Mouse (Mus musculus) lung, adult 18-20 months (tissue): ENCODE results near the gene Slc35a3.
"Not testable (repeated sequence)": the region's sequence is repeated elsewhere in the genome, so short reads cannot be mapped to it uniquely, and the experiment has no call there.

Experiments
- DNase-seq, 2 experiments: peaks; one replicate each; pipeline ENCODE4 v3.0.0; 2022; ENCODE audit warnings: mixed read lengths in 2 of 2

Gene Slc35a3

DNA sequence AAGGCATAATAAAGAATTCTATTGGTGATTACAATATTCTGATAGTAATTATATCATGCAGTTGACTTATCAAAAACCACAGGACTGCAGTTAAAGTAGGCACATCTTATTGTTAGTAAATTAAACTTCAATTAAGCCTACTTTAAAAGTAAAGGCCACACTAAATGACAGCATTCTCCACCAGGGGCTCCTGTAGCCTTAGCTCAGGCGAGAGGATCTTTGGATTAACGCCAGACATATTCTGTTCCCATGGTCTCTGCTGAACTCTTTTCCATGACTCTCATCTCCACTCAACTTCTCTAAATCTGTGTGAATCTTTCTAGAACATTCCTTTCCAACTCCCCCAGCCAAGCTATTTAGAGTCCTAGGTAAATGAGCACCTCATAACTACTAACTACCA lies 13.8 kb downstream of the Slc35a3 start:
- DNase-seq, result no peak

DNA sequence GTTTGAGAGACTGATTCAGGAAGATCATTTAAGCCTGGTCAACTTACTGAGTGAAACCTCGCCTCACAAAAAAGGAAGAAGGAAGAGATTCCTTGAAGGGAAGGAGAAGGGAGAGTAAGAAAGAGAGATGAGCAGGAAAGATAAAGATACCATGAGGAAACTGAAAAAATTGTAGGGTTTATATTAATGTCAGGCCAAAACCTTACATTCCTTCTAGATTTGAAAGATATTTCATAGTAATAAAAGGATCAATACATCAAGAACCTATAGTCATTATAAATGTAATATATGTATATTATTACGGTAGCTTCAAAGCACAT lies 17.0 kb downstream of the Slc35a3 start:
- DNase-seq, result no peak

DNA sequence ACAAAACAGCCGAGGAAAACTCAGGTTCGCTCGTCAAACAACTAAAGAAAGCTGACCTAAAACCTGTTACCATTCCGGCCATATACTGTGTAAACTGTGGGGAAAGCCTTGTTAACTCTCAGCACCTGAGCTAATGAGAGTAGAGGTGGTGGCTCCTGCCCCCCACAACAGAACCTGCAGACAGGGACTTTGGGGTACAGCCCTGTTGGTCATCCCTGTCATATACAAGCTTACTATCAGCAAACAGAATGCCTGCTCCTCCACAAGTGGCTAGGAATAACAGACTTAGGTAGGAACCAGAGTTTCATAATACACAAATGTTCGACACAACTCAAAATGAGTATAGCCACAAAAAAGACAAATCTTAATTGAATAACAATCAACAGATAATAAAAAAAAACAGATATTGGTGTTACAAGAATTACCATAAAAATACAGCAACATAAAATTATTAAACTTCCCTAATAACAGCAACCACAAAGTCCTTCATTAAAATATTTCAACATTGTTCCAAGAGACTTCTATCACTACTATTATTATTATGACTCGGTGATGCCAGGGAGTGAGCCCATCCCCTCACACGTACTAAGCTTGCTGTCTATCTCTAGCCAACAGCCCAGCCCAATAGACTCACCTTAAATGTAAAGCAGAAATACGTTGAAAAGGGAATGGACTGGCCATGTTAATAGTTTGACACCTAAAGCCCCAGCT lies 17.5 kb downstream of the Slc35a3 start:
- no peak for DNase-seq

DNA sequence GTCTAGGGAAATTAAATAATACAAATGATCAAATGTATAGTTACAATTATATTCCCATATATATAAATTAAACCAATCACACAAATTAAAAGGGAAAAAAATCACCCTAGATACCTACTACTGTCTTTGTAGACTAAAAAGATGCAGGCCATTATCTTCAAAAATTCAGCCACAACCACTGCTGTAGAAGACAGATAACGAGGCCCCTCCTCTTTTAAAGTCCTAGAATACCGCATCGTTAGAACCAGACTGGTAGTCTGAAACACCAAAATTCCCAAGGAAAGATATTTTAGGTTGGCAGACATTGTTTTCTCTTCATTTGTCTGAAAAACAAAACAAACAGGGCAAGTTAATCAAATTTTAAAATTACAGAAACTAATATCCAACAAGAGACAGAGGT lies 18.3 kb downstream of the Slc35a3 start:
- no peak for DNase-seq

DNA sequence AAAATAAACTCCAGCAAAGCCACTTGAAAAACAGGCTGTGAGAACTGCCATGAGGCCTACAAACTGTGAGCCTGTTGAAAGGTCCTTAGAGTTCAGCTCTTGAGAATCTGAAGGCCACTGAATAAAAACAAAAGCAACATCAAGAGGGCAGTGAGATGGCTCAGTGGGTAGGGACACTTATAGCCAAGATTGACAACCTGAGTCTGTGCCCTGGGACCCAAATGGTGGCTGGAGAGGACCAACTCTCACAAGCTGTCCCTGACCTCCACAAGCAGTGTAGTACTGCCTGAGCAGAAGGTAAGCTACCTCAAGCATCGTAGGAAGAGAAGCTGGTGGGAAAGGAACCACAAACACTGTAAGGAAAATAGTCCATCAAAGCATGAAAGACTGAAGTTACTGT lies 31.5 kb downstream of the Slc35a3 start, which contains the start of gene Gm43191:
TSS of gene Gm43191 (minus strand) at position 101 of the 400 bp plus-strand sequence.
- DNase-seq, result no peak

DNA sequence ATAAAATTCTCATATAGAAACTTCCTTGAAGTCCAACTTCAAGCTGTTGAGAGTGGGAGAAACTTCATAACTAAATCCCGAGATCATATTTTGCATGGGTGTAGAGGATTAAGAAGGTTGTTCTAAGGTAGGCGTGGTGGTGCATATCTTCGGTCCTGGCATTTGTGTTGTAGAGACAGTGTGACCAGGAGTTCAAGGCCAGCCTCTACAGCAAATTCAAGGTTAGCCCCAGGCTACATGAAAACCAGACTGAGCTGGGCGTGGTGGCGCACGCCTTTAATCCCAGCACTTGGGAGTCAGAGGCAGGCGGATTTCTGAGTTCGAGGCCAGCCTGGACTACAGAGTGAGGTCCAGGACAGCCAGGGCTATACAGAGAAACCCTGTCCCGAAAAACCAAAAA lies 48.4 kb downstream of the Slc35a3 start:
- not testable (repeated sequence) for DNase-seq

DNA sequence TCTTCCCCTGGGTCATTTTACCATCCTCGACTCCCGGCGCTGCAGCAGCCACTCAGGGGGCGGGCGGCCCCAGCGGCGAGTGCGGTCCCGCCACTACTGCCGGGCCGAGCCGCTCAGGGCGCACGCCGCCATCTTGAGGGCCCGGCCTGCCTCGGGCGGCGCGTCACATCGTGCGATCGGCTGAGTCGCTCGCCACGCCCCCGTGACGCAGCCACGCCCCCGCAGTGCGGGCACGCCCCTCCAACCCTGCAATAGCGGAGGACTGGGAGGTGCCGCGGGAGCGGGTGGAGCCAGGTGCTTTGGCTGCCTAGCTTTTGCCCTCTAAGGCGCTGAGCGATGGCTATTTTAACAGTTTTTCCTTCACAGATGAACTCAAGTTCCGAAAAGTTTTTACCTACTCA lies 50.2 kb downstream of the Slc35a3 start, which contains the start of gene Mfsd14a:
TSS of gene Mfsd14a (minus strand) at position 215 of the 401 bp plus-strand sequence.
- DNase-seq, result peak; percentile 99

DNA sequence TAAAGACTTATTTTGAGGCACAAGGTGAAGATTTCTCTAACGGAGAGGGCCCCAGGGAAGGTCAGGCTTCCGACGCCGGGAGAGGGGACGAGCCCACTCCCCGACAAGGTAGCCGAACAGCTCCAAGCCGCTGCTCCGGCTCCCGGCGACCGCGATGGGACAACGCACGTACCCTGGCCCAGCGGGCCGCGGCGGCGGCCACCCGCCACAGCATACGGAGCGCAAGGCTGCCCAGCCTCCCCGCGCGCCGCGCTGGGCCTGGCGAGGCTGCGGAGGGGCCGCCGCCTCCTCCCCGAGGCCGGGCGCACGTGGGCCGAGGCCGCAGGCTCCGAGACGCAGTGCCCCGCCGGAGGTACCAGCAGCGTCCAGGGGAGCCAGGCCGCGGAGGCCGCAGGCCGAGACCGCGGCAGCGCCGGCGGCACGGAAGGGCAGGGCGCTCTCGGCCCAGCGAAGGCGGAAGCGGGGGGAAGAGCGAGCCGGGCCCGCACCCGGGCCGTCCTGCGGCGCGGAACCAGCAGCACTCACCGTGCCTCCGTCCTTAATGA lies 50.7 kb downstream of the Slc35a3 start:
- DNase-seq, result no peak

DNA sequence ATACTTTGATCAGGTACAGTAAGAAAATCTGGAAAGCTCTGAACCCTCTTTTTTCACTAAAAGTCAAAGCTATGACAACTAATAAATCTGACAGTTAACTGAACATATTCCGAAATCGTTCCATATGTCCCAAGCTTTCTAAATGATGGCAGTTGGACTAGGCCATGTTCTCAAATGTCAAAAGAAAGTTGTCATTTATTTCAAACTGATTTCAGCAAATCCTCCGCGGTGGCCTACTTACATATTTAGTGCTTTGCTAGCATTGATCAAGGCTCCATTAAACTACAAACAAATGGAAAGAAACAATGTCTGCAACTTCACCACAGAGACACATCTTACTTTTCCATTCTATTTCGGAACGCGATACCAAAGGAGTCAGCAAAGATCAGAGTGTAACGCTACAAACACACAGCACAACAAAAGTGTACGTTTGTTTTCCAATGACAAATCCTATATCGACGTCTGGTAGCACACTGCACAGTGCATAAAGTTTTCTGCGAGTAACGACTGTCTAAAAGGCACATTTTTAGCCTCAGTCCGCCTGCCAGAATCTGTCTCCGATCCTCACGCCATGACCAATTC lies 51.3 kb downstream of the Slc35a3 start:
- no peak for DNase-seq

DNA sequence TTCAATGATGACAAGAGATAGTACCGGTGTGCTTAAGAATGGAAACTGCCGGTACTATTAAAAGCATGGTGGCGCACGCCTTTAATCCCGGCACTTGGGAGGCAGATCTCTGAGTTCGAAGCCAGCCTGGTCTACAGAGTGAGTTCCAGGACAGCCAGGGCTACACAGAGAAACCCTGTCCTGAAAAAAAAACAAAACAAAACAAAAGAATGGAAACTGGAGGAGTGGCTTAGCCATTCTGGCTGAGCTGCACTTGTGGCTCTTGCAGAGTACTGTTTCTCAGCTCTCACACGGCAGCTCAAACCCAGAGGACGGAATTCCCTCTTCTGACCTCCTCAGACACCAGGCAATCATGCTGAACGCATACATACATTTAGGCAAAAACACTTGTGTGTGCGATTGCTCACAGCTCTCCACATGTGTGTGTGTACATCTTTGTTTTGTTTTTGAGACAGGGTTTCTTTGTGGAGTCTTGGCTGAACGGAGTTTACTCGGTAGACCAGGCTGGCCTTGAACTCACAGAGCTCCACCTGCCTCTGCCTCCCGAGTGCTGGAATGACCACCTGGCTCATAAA lies 52.7 kb downstream of the Slc35a3 start:
- DNase-seq, result no peak

DNA sequence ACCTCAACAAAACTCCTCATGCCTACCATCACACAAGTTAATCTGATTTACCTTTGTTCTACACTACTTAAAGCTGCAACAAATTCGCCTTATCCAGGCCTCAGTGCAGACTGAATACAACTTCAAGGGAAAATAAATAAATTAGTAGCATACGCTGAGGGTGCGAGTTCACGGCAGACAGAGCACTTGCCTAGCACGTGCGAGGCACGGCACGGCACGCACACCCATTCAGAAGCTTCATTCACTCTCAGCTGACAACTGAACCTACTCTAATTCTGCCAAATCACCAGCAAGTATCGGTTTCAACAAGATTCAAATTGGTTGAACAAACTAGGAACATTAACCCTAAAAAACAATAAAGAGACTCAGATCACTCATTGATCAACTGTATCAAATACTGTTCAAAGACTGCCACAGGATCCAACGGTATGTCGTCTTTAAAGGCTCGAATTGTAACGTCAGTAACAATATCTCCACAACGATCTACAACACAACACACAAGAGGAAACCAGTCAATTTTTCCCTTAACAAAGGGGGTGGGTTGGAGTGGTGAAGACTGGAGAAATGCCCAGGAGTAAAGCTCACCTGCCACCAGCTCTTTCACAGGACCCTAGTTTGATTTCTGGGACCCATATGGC lies 53.6 kb downstream of the Slc35a3 start:
- no peak for DNase-seq

DNA sequence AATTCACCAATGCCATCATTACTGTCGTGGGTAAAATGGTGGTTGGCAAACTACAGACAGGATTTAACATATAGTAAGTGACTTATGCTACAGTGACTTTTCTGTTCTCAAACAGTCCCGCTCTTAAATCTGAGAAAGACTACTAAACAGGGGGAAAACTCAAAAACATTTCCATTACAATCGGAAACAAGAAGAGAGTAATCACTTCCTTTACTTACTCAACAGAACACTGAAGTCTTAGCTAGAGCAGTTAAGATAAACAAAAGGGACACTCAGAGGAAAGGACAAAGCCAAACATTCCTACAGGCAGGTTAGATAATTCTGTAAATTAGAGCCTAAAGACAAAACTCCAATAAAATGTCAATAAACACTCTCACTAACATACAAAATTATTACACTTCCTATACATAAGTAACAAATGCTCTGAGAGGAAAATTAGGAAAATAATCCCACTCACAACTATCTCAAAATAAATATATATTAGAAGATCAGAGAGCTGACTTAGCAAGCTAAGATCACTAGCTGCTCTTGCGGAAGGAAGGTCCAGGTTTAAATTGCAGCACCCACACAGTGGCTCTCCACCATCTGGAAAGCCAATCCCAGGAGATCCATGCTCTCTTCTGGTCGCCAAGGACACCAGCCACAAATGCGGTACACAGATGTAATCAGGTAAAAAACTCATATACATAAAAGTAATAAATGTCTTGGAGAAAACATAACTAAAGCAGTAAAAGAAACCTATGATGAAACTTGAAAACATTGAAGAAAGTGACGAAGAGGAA lies 56.3 kb downstream of the Slc35a3 start:
- DNase-seq, result no peak

DNA sequence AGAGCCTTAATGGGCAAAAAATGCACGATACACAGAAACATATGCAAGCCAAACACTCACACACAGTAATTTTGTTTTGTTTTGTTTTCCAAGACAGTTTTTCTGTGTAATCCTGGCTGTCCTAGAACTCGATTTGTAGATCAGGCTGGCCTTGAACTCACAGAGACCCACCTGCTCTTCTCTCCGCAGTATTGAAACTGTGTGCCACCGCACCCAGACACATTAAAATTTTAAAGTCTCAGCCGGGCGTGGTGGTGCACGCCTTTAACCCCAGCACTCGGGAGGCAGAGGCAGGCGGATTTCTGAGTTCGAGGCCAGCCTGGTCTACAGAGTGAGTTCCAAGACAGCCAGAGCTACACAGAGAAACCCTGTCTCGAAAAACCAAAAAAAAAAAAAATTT lies 58.6 kb downstream of the Slc35a3 start:
- not testable (repeated sequence) for DNase-seq

DNA sequence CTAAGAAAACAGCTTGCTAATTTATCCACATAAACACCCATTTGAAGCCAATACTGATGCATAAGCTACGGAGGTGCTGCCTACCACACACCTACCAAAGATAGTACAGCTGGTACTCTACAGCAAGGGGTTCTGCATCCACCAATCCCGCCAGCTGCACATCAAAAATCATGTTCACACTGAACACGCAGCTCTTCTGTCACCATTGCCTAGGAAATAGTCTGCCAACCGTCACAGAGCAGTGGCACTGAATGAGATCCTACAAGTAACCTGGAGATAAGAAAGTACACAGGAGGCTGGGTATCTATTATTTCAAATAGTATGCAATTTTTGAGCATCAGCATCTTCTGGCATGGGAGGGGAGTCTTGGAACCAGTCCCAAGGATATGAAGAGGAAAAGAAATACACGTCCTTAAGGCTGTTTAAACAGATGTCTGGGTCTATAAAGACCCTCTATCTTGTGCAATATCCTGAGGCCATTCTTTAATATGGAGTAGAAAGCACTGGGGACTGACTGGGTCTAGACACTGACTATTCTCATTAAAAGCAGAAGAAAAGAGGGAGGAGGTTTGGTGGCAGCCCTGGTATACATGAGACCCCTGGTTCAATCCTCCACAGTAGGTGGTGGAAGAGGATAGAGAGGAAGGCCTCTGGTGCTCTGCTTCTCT lies 59.2 kb downstream of the Slc35a3 start:
- DNase-seq, result no peak

DNA sequence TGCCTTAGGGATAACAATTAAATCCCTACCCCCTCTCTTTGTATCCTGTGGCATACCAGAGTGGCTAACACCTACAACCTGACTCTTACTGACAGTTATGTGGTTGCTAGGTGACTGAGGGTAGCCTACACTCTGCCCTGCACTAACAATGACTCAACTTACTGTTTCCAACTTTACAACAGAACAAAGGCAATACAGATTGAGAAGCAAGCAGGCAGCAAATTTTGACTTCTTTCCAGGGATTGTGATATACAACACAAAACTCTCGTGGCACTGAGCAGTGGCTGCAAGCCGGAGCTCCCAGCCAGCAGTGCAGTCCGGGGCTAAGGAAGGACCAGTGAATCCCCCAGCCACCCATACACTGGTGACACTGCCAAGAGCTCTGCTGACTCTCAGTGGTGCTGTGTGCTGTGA lies 60.6 kb downstream of the Slc35a3 start:
- no peak for DNase-seq

DNA sequence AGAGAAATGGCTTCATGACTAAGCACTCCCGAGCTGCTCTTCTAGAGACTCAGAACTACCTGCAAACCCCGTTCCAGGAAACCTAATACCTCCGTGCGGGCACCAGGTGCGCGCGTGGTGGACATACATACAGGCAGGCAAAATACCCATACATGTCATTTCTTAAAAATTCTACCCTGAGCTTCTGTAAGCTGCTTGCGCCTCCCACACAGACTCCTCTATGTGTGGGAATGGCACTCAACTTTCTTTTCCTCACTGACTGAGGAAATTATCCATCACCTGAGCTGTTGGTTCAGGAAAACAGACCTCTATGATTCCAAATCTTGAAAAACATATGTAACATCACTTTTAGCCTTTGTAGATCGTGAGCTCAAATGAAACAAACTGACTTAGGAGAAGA lies 61.9 kb downstream of the Slc35a3 start:
- no peak for DNase-seq

DNA sequence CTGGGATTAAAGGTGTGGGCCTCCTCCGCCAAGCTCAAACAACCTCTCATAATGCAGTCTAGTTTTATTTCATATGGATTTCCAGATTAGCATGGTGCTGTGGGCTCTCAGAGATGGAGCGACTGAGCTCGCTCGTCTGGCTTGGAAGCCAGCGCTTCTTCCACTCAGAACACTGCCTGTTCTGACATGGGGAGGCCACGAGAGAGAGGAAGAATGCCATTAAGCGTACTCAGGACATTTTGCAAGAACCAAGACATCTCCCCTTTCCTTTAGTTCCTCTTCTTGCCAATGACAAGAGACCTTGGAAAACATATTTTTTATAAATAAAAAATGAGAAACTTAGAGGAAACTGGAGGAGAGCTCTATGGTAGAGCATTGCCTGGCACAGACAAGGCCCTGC lies 63.8 kb downstream of the Slc35a3 start:
- DNase-seq, result no peak

DNA sequence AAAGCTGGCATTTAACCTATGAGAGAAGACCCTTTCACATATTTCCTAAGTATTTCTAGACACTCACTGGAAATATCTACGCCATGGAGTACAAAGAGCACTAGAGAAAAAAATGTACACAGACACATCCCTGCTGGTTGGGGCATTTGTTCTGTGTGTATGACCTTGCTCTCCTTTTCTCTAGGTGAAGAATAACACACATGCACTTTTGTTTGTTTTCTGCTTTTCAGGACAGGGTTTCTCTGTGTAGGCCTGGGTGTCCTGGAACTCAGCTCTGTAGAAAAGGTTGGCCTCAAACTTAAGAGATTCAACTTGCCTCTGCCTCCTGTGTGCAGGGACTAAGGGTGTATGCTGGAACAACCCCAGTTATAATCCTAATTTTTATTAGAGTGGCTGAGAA lies 66.2 kb downstream of the Slc35a3 start:
- DNase-seq, result no peak

DNA sequence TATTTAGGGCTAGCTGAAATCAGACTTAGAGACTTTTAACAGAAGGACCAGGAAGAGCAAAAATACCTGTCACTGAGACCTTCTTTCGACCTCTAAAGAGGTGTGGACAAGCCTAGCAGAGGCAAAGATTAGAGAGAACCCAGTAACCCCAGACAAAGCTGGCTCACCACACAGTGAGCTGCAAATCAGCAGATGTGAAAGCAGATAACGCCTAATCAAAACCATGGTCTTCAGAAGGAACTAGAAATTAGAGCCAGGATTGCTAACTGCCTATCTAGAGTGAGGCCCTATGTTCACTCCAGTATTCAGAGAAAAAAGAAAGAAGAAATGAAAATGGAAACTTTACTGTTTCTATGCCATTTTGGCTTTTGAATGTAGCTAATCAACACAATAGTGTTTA lies 70.3 kb downstream of the Slc35a3 start:
- no peak for DNase-seq

DNA sequence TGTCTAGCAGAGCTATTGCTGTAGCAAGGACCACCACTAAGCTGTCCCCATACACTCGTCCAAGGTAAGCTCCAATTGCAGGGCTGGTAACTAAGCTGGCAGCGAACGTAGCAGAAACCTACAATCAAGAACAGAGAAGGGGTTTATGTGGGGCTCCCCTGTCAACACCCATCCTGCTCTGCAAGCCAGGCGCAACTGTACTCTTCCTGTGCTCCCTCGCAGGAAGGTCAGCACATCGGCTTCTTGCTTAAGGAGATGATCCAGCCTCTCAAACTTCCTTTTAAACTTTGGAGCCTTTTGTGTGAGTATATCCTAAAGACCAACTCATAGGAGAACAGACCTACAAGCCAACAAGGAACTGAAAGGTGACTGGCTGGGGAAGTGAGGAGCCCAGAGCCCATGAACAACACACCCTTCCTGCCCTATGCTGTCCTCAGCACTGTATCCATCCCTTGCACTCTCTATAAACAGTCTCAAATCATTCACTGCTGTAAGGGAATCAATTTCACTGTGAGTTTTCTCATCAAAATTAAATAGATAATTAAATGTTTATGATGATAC lies 70.7 kb downstream of the Slc35a3 start:
- no peak for DNase-seq

DNA sequence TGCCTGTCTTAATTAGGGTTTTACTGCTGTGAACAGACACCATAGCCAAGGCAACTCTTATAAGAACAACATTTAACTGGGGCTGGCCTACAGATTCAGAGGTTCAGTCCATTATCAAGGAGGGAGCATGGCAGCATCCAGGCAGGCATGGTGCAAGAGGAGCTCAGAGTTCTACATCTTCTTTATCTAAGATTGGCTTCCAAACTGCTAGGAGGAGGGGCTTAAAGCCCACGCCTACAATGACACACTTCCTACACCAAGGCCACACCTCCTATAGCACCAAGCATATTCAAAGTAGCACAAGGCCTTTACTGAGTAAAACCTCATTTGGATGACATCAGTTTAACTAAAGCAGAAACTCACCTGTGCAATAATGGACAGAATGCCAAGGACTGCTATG lies 72.6 kb downstream of the Slc35a3 start:
- DNase-seq, result no peak

DNA sequence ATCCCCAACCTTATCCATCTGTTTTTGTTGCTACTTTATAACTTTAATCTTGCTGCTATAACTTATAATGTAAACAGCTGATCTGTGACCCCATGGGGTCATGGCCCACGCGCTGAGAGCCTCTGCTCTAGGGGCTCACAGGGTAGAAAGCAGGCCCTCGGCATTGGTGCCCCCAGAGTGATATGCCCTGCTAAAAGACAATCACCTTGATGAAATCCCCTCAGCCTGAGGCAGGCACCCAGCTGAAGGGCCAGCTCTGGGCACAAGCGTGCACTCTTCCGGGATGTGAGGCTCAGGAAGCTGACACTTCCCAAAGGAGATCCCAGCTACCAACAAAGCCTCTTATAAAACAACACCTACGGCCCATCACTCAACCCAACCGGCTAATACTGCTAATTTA lies 74.1 kb downstream of the Slc35a3 start:
- no peak for DNase-seq
